21 mouse cellular contexts compared by ENCODE assay signal in genomic region chr9:26747121-26747520, GRCm38 (mm10). TPM values are rescaled to one million over a fixed set of nuclear protein-coding genes. Genes with fewer than 3 reads are reported as not detected.
"Had no signal": no experiment of that assay in that cellular context is flagged by ENCODE, and none has a peak within 500 bp of the region (broad histone marks: within the 10 kb centered on the region; RNA-seq: fewer than 3 reads in every experiment).

No protein-coding gene starts in this region.

- DNase-seq: lung, adult 18-20 months; lung, embryonic 14.5 days; lung, postnatal 10 days; lung, postnatal 4 days; right cerebral cortex, postnatal 14 days; thymus, adult 2 months; thymus, postnatal 25 days; thymus, postnatal 4 days had no signal

- H3K36me3 ChIP-seq: stomach, embryonic 15.5 days had no signal

- H3K4me3 ChIP-seq: midbrain, embryonic 10.5 days; midbrain, embryonic 13.5 days; midbrain, embryonic 15.5 days; myocyte; neural tube, embryonic 13.5 days; neural tube, embryonic 15.5 days; stomach, embryonic 15.5 days had no signal

- H3K9me3 ChIP-seq: midbrain, embryonic 10.5 days; midbrain, embryonic 13.5 days; midbrain, embryonic 15.5 days; neural tube, embryonic 13.5 days; neural tube, embryonic 15.5 days; stomach, embryonic 15.5 days had no signal

- H3K27ac ChIP-seq: liver, embryonic 14.5 days; midbrain, embryonic 10.5 days; midbrain, embryonic 13.5 days; midbrain, embryonic 15.5 days; neural tube, embryonic 13.5 days; neural tube, embryonic 15.5 days; stomach, embryonic 15.5 days; stomach, postnatal 0 days had no signal

- H3K4me2 ChIP-seq: lung, embryonic 14.5 days; midbrain, embryonic 13.5 days; midbrain, embryonic 15.5 days; neural tube, embryonic 13.5 days; neural tube, embryonic 15.5 days; stomach, embryonic 15.5 days had no signal

- H3K9ac ChIP-seq: liver, embryonic 14.5 days; lung, embryonic 14.5 days; midbrain, embryonic 13.5 days; midbrain, embryonic 15.5 days; neural tube, embryonic 13.5 days; neural tube, embryonic 15.5 days; stomach, embryonic 15.5 days had no signal

- H3K27me3 ChIP-seq: midbrain, embryonic 13.5 days; midbrain, embryonic 15.5 days; neural tube, embryonic 13.5 days; neural tube, embryonic 15.5 days; stomach, embryonic 15.5 days had no signal

- H3K4me1 ChIP-seq: midbrain, embryonic 13.5 days; stomach, embryonic 15.5 days had no signal

- ATAC-seq: midbrain, embryonic 13.5 days; midbrain, embryonic 15.5 days had no signal

RNA-seq across cellular contexts. Expression of gene B3gat1, which starts 13.6 kb away (rescaled TPM):
- total RNA-seq: megakaryocyte, adult 5-6 weeks; megakaryocyte-erythroid progenitor cell, adult 5-6 weeks had no signal
- polyA plus RNA-seq: liver, embryonic 16.5 days; lung, embryonic 16.5 days; myocyte had no signal

RNA-seq across cellular contexts. Expression of gene Glb1l2, which starts 59.1 kb away (rescaled TPM):
- total RNA-seq: megakaryocyte, adult 5-6 weeks; megakaryocyte-erythroid progenitor cell, adult 5-6 weeks had no signal
- polyA plus RNA-seq: myocyte had no signal
